9 mouse cellular contexts compared by ENCODE assay signal in the genomic region with DNA sequence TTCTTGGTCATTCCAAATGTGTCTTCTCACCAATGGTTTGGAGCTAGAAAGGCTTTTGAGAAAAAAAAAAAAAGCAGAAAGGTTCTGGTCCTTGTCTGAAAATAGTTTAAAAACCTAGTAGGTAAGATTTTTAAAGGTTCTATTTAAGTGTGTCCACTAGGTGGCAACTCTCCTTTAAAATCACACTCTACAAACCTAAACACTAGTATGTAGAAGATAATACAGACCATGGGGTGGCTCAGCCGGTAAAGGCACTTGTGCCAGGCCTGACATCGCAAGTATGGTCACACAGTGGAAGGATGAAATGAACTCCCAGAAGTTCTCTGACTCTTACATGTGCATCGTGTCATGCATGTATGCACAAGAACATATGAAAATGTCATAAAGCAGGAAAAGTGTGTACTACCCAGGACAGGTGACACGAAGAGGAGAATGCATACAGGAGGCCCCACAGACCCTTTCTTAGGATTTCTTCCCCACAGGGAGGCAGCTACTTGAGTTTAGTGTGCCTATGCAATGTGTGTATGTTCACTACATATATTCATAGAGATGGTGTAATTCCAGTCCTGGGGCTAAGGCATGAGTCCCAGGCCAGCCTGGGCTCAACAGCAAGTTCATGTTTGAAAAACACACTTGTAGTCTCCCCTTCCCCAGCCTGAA. TPM values are rescaled to one million over a fixed set of nuclear protein-coding genes. Genes with fewer than 3 reads are reported as not detected.
DNase-seq lines count a peak whose midpoint lies in the region; ATAC-seq and TF ChIP-seq lines count a peak whose summit lies in the region.
"Had no signal": no experiment of that assay in that cellular context is flagged by ENCODE, and none has a peak within 500 bp of the region (broad histone marks: within the 10 kb centered on the region; RNA-seq: fewer than 3 reads in every experiment).

No protein-coding gene starts in this region.

- peak; percentile 42 for DNase-seq in kidney, adult 9 months
- no peak for DNase-seq in kidney, postnatal 25 days
- DNase-seq in ES-E14 (ENCODE audit: low read depth, low spot score) = no peak
- DNase-seq in c-Kit-positive CD71-negative TER-119-negative erythroid progenitor cells, embryonic 14.5 days (ENCODE audit: low read depth) = peak; percentile 12
- DNase-seq in lung, postnatal 0 days (ENCODE audit: low spot score) = peak; percentile 76
- DNase-seq in adrenal gland, postnatal 10 days = no peak

- H3K4me2 ChIP-seq in lung, postnatal 0 days (replicated peaks; ENCODE audit: low read depth, low read length) = no peak overlapping the region

- peaks cover 24% of the 10 kb centered on the region for H3K36me3 ChIP-seq in ES-E14 (ENCODE audit: control insufficient read depth, insufficient read depth, low read length, poor library complexity, severe bottlenecking)
- no peaks in the 10 kb centered on the region for H3K36me3 ChIP-seq in lung, postnatal 0 days (ENCODE audit: insufficient read depth, low read length)

- H3K4me3 ChIP-seq in ES-E14 (ENCODE audit: insufficient read depth in 1 of 2, low read depth in 1 of 2, low read length in 2 of 2, poor library complexity in 1 of 2, severe bottlenecking in 1 of 2) = peak overlapping the region in 1 of 2 experiments; percentile 29; a peak in 1 of 4 replicates
- H3K4me3 ChIP-seq in lung, postnatal 0 days (ENCODE audit: low read depth, low read length) = no peak overlapping the region
- H3K4me3 ChIP-seq: erythroblast, embryonic 14.5 days had no signal

- peaks cover 18 to 23% of the 10 kb centered on the region in 2 experiments for H3K4me1 ChIP-seq in ES-E14 (ENCODE audit: control insufficient read depth in 2 of 2, insufficient read depth in 2 of 2, low read length in 2 of 2, poor library complexity in 1 of 2)
- H3K4me1 ChIP-seq in lung, postnatal 0 days (ENCODE audit: insufficient read depth, low read depth, low read length) = no peaks in the 10 kb centered on the region

- H3K9ac ChIP-seq in ES-E14 (ENCODE audit: insufficient read depth, low read depth, low read length, poor library complexity, severe bottlenecking) = peak overlapping the region; percentile 12; the same call in 1 of the 2 replicates
- H3K9ac ChIP-seq in lung, postnatal 0 days (replicated peaks; ENCODE audit: low read depth) = no peak overlapping the region

- in situ Hi-C loops in ES-E14 (cut with MboI; ENCODE audit: low sequenced_read_pairs in 2 of 2, unreplicated experiment in 2 of 2) = no loop called here

- peak overlapping the region; percentile 95 for H3K27ac ChIP-seq in ES-E14 (ENCODE audit: insufficient read depth, low read depth, low read length, poor library complexity, severe bottlenecking)
- no peak overlapping the region for H3K27ac ChIP-seq in lung, postnatal 0 days (ENCODE audit: low read length)

- peak; percentile 60 for TF ChIP-seq CTCF in lung, postnatal 0 days (IDR thresholded peaks at IDR 0.05)

- peak; percentile 35; the same call in 1 of the 2 replicates for ATAC-seq in lung, postnatal 0 days
- ATAC-seq in megakaryocyte, adult 5-6 weeks (ENCODE audit: poor library complexity, severe bottlenecking) = no peak

- H3K9me3 ChIP-seq in ES-E14 (ENCODE audit: control insufficient read depth, insufficient read depth, low read depth, low read length) = peaks cover 7% of the 10 kb centered on the region
- H3K9me3 ChIP-seq in lung, postnatal 0 days (ENCODE audit: low read length) = no peaks in the 10 kb centered on the region

- H3K27me3 ChIP-seq in lung, postnatal 0 days (replicated peaks; ENCODE audit: insufficient read depth, low read length) = no peaks in the 10 kb centered on the region

- 27% methylated on average over 4 of the region's 4 CpGs for WGBS in lung, postnatal 0 days

- no peak for TF ChIP-seq EP300 in lung, postnatal 0 days (IDR thresholded peaks at IDR 0.05)

TF ChIP-seq in ES-E14, 5 proteins besides CTCF, POLR2A, EP300 and RAD21:
- TF ChIP-seq ZNF384 (IDR thresholded peaks at IDR 0.05; ENCODE audit: low read depth, low read length) = no peak
- TF ChIP-seq HCFC1 (IDR thresholded peaks at IDR 0.05; ENCODE audit: borderline replicate concordance, insufficient read depth, low read length) = no peak
- no peak for TF ChIP-seq ZC3H11A (IDR thresholded peaks at IDR 0.05; ENCODE audit: borderline replicate concordance, low read depth, low read length)
- no peak for TF ChIP-seq MAFK (IDR thresholded peaks at IDR 0.05; ENCODE audit: insufficient read depth, low read depth, low read length)
- TF ChIP-seq CHD2 (IDR thresholded peaks at IDR 0.05; ENCODE audit: low read depth, low read length) = no peak

RNA-seq across cellular contexts. Expression of a gene that starts 17.3 kb away (rescaled TPM):
- total RNA-seq in ES-E14 (2012; rRNA removed) = 1.5 and 1.6 TPM in 2 replicates
- not detected in 2 replicates for polyA plus RNA-seq in lung, postnatal 0 days (2015; fragmentation: Nextera tagmentation; extraction: Ambion mirVana)
- total RNA-seq in megakaryocyte, adult 5-6 weeks (2015) = not detected in 2 replicates
- not detected in 2 replicates for total RNA-seq in megakaryocyte, adult 5-6 weeks (2017)
- not detected for total RNA-seq in adrenal gland, postnatal 10 days (2021)
- total RNA-seq: left cerebral cortex, postnatal 25 days had no signal
- polyA plus RNA-seq: erythroblast, embryonic 14.5 days had no signal

RNA-seq across cellular contexts. Expression of a gene that starts 35.8 kb away (rescaled TPM):
- total RNA-seq in ES-E14 (2012; rRNA removed) = 26.4 and 47.2 TPM in 2 replicates
- polyA plus RNA-seq in lung, postnatal 0 days (2015; fragmentation: Nextera tagmentation; extraction: Ambion mirVana) = 28.3 and 35.3 TPM in 2 replicates
- total RNA-seq in megakaryocyte, adult 5-6 weeks (2015) = 77.0 and 100 TPM in 2 replicates
- total RNA-seq in megakaryocyte, adult 5-6 weeks (2017) = 52.8 and 95.7 TPM in 2 replicates
- 10 to 100 TPM; 49.6 to 56.3 TPM for total RNA-seq in adrenal gland, postnatal 10 days (2021)

RNA-seq across cellular contexts. Expression of a gene that starts 40.6 kb away (rescaled TPM):
- total RNA-seq in ES-E14 (2012; rRNA removed) = 11.6 and 21.7 TPM in 2 replicates
- polyA plus RNA-seq in lung, postnatal 0 days (2015; fragmentation: Nextera tagmentation; extraction: Ambion mirVana) = 62.9 and 88.1 TPM in 2 replicates
- total RNA-seq in megakaryocyte, adult 5-6 weeks (2015) = 21.4 and 25.2 TPM in 2 replicates
- 59.4 and 64.4 TPM in 2 replicates for total RNA-seq in megakaryocyte, adult 5-6 weeks (2017)
- total RNA-seq in adrenal gland, postnatal 10 days (2021) = 10 to 100 TPM; 67.7 to 72.2 TPM

Comparison
In these comparisons a context has a peak if more than half of its experiments do, and no peak if none do; other contexts are left out.
1. DNase-seq: peak in kidney, adult 9 months (single experiment), c-Kit-positive CD71-negative TER-119-negative erythroid progenitor cells, embryonic 14.5 days (single experiment) and lung, postnatal 0 days (single experiment); none in kidney, postnatal 25 days (0 of 2), ES-E14 (single experiment) and adrenal gland, postnatal 10 days (single experiment).